Mouse (Mus musculus) megakaryocyte, embryonic 14.5 days (primary cell): ENCODE measurements around the gene Kcnt2.

Source experiments
- FLI1 ChIP-seq: IDR thresholded peaks from 2 replicates; pipeline ENCODE4 v1.6.1; 2012; ENCODE audit warnings: low read length, inconsistent platforms, mixed read lengths
- GATA1 ChIP-seq: IDR thresholded peaks from 3 replicates; pipeline ENCODE4 v1.6.1; 2012; ENCODE audit warnings: mixed read lengths, low read length, inconsistent platforms, borderline replicate concordance

DNA sequence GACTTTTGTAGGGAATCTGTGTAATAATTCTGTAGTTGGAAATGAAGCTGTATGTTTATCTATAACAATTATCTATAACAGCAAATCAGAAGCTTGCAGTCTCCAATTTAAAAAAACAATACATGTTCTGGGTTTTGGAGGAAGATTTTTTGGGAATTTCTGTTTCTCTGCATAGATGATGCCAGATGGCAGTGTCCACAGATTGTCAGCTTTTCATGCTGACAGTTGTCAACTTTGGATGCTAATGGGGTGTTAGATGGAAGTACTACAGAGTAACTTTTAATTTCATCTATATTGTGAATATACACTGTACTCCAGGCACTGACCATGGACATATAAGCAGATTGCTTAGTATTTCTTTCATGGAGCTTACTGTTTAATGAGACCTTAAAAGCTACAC is 92.5 kb downstream of the Kcnt2 start:
- TF ChIP-seq GATA1 (no peak), FLI1 (no peak)
